Mouse (Mus musculus) embryonic facial prominence, embryonic 14.5 days (tissue): ENCODE results near the gene Tmem121. TPM values are rescaled to one million over a fixed set of nuclear protein-coding genes. Genes with fewer than 3 reads are reported as not detected.
A peak's percentile ranks its signal among the peaks of the same experiment; 100 is the strongest.

ENCODE experiments used
- ATAC-seq: fragments of 200-750 bp; cut with Nextera tagmentation; 2 replicates; pipeline ENCODE4 v1.8.0; 2017; ENCODE audit warnings: low read depth, moderate number of reproducible peaks, moderate TSS enrichment
- DNase-seq: peaks from one replicate; pipeline ENCODE4 v3.0.0-alpha.2; 2015; ENCODE audit warnings: low spot score
- H3K27ac ChIP-seq: fragments of 300-500 bp; sonication (generic); replicated peaks from 2 replicates; pipeline ENCODE4 v1.5.1; 2014; ENCODE audit warnings: low read depth, mild to moderate bottlenecking, low read length, moderate library complexity
- H3K27me3 ChIP-seq: fragments of 300-500 bp; sonication (generic); replicated peaks from 2 replicates; pipeline ENCODE4 v1.6.1; 2014; ENCODE audit warnings: low read length; ENCODE audit not compliant: control insufficient read depth, insufficient read depth
- H3K36me3 ChIP-seq: fragments of 300-500 bp; sonication (generic); 2 replicates; pipeline ENCODE4 v1.6.1; 2014; ENCODE audit warnings: low read length, mixed read lengths; ENCODE audit not compliant: control insufficient read depth, insufficient read depth
- H3K4me1 ChIP-seq: fragments of 300-500 bp; sonication (generic); 2 replicates; pipeline ENCODE4 v1.6.1; 2014; ENCODE audit warnings: antibody characterized with exemption, low read length; ENCODE audit not compliant: control insufficient read depth, insufficient read depth
- H3K4me2 ChIP-seq: fragments of 300-500 bp; sonication (generic); 2 replicates; pipeline ENCODE4 v1.6.1; 2014; ENCODE audit warnings: low read depth, mild to moderate bottlenecking, low read length, moderate library complexity, mixed read lengths
- H3K4me3 ChIP-seq: fragments of 300-500 bp; sonication (generic); 2 replicates; pipeline ENCODE4 v1.5.1; 2014; ENCODE audit warnings: low read depth, mild to moderate bottlenecking, low read length
- H3K9ac ChIP-seq: fragments of 300-500 bp; sonication (generic); 2 replicates; pipeline ENCODE4 v1.6.1; 2014; ENCODE audit warnings: low read depth, mild to moderate bottlenecking, low read length, moderate library complexity, mixed read lengths
- H3K9me3 ChIP-seq: fragments of 300-500 bp; sonication (generic); 2 replicates; pipeline ENCODE4 v1.6.1; 2016; ENCODE audit warnings: low read length; ENCODE audit not compliant: control insufficient read depth
- WGBS: fragments of 180-500 bp; shearing (Covaris S2); extraction: QIAGEN DNeasy Blood & Tissue Kit; methylation state at CpG from one replicate; pipeline ENCODE4 v1.1.7; 2014; 5-methylcytosine and 5-hydroxymethylcytosine counted together
- polyA plus RNA-seq: library from polyadenylated mRNA; unstranded; fragments of >200 nt; fragmentation: Nextera tagmentation; extraction: Ambion mirVana; gene quantifications from 2 replicates; pipeline ENCODE4 v1.2.1, GENCODE M21; 2014

The Tmem121 gene
- polyA plus RNA-seq, 1 experiment from 2014 or later: 8.7 TPM

DNA sequence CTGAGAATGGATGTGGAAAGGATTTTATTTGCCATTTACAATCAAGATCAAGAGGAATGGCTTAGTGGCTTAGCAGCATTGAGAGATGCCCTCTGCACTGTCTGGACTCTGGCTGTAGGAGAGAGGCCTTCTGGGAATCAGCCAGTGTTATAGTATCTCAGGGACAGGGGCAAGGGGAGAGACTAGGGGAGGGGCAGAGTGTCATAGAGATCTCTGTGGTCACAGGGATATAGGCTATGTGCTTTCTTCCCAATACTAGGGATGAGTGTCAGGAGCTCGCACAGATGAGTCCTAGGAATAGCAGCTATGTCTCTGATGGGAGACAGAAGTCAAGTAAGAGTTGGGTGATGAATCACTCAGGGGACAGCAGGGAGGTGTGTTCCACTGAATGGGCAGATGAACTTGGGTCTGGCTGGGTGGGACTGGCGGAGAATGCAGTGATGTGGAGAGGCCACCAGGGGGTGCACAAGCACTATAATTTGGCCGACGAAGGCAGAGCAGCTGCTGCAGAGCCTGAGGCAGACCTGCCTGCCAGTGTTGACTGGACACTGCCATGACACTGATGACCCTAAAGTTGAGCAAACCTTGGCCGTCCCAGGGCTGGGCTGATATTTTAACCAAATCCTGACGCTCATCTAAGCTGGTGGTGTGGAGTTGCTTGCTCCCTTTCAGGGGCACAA lies 30.1 kb downstream of the Tmem121 start:
- no peak for ATAC-seq
- Histone ChIP-seq H3K27me3 (no peaks in the 10 kb centered on the region), H3K4me1 (no peaks in the 10 kb centered on the region), H3K4me3 (no peak overlapping the region), H3K27ac (no peak overlapping the region), H3K9me3 (no peaks in the 10 kb centered on the region), H3K4me2 (no peak overlapping the region), H3K36me3 (no peaks in the 10 kb centered on the region), H3K9ac (no peak overlapping the region)
- peak; percentile 45 for DNase-seq
- WGBS: 14% methylated on average over 6 of the region's 6 CpGs

DNA sequence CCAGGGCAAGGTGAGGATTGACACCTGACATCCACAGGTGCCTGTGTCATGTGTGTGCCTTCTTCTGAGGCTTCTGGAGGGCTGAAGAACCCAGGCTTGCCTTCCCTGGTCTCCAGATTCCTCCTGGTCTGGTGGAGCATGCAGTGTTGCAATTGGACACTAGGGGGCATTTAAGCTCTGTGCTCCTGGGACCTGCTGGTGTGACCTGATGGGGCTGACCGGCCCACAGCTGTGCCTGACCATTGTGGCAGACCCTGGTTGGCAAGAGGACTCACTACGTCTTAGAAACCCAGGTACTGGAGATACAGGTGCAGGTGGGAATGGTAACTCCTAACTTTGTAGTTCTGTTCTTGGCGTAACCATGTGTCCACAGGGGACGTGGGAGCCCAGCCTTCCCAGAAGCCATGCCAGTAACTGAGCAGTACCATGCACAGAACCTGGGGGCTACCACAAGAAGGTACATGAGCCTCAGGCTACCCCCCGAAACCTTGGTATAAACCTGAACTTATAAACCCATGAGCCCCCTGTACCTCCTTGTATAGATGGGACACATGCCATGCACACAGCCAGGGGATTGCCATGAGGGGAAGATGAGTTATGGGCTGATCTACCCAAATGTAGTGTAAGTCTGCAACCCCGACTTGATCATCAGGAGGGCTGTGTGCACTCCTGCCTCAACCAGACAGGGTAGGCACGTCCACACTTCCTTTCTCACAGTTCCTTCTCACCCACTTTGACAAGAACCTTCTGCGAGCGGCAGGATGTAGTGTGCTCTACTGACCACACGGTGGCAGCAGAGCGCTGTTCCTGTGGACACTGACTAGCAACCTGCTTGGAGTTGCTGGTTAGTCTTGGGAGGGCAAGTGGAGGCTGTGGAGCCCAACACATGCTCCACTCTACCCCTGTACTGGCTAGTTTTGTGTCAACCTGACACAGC lies 31.8 kb downstream of the Tmem121 start:
- Histone ChIP-seq H3K36me3 (no peaks in the 10 kb centered on the region), H3K9ac (no peak overlapping the region), H3K27ac (no peak overlapping the region), H3K27me3 (no peaks in the 10 kb centered on the region), H3K9me3 (no peaks in the 10 kb centered on the region), H3K4me2 (no peak overlapping the region), H3K4me3 (no peak overlapping the region), H3K4me1 (no peaks in the 10 kb centered on the region)
- peak; percentile 63 for DNase-seq
- WGBS: 27% methylated on average over 11 of the region's 11 CpGs
- ATAC-seq: 0 out of 2 replicates have a peak, but pooled peaks have one; percentile 34

DNA sequence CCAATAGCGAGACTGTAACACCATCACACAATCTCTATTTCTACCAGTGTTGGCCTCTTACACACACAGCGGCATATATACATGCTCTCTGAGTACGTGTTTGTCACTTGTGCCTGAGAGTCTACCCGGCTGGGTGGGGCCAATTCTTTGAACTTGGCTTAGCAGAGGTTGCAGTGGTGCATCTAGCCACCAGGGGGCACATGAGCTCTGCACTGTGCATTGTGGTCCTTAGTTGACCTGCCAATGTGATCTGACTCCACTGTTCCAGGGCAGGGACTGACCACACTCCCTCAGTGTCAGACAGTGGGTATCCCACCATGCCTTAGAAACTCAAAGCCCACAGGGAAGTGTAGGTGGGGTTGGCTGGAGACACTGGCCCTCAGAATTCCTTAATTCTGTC lies 34.1 kb downstream of the Tmem121 start:
- ATAC-seq (no peak), DNase-seq (peak; percentile 21)
- no peak overlapping the region for H3K4me3 ChIP-seq
- H3K4me1 ChIP-seq: no peaks in the 10 kb centered on the region
- WGBS: 51% methylated on average over 4 of the region's 4 CpGs
- H3K9me3 ChIP-seq: no peaks in the 10 kb centered on the region
- H3K9ac ChIP-seq: no peak overlapping the region
- H3K27me3 ChIP-seq: no peaks in the 10 kb centered on the region
- no peak overlapping the region for H3K27ac ChIP-seq
- H3K4me2 ChIP-seq: no peak overlapping the region
- no peaks in the 10 kb centered on the region for H3K36me3 ChIP-seq

DNA sequence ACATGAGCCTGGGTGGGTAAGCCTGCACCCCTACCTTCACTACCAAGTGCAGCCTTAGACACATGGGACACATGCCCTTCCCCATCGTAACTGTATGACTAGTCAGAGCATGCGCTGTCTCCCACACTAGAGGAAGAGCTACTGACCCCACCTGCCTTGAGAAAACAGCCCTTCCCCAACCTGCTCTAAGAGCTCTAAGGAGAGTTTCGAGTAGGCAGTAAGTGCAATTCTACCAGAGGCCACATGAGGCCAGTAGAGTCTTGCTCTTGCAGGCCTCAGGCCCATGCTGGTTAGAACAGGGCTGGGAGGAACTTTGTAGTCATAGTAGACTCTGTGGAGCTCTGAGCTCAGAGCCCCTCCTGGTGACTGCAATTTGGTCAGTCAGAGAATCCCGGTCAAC lies 34.7 kb downstream of the Tmem121 start:
- Histone ChIP-seq H3K27ac (no peak overlapping the region), H3K9me3 (no peaks in the 10 kb centered on the region), H3K4me3 (no peak overlapping the region), H3K36me3 (no peaks in the 10 kb centered on the region), H3K4me2 (no peak overlapping the region), H3K9ac (no peak overlapping the region), H3K4me1 (no peaks in the 10 kb centered on the region), H3K27me3 (no peaks in the 10 kb centered on the region)
- WGBS: 41% methylated on average over 4 of the region's 4 CpGs
- DNase-seq: peak; percentile 73
- ATAC-seq: peak; percentile 32; the same call in 1 of the 2 replicates

DNA sequence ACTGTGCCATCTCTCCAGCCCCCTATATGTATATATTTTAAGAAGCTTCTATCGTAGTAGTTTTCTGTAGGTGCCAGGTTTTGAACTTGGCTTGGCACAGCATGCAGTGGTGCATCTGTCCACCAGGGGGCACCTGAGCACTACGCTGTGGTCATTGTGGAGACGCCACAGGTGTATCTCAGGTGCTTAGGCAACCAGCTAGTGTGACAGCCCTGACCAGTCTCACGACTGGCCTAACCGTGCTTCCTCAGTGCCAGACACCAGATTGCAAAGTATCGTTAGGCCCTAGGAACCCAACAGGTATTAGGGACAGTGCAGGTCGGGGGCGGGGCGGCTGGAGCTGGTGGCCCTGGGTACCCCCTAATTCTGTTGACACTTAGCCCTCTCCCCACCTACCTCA lies 35.6 kb downstream of the Tmem121 start:
- ATAC-seq (no peak), DNase-seq (no peak)
- 78% methylated on average over 9 of the region's 9 CpGs for WGBS
- Histone ChIP-seq H3K4me1 (no peaks in the 10 kb centered on the region), H3K27ac (no peak overlapping the region), H3K27me3 (no peaks in the 10 kb centered on the region), H3K9ac (no peak overlapping the region), H3K4me3 (no peak overlapping the region), H3K9me3 (no peaks in the 10 kb centered on the region), H3K4me2 (no peak overlapping the region), H3K36me3 (no peaks in the 10 kb centered on the region)

DNA sequence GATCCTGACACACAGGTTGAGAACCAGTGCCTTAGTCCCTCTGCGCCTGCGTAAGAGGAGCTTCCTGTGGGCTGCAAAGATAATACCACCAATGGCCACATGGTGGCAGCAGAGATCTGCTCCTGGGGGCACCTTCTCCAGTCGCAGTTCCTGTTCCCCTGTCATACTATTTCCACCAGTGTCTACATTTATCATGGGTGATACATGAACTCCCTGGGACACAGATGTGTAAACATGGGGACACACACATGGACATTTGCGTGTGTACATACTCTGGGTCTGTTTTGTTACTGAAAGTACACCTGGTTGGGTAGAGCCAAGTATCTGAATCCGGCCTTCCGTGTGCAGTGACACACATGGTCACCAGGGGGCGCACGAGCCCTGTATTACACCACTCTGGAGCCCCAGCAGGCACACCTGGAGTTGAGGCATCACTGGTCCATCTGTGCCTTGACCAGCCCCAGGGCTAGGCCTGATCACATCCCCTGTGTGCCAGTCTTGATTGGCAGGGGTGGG lies 36.4 kb downstream of the Tmem121 start:
- Histone ChIP-seq H3K4me2 (no peak overlapping the region), H3K27me3 (no peaks in the 10 kb centered on the region), H3K9ac (no peak overlapping the region), H3K27ac (no peak overlapping the region), H3K9me3 (no peaks in the 10 kb centered on the region), H3K4me3 (no peak overlapping the region), H3K4me1 (no peaks in the 10 kb centered on the region), H3K36me3 (no peaks in the 10 kb centered on the region)
- 15% methylated on average over 8 of the region's 8 CpGs for WGBS
- DNase-seq (peak; percentile 77), ATAC-seq (0 out of 2 replicates have a peak, but pooled peaks have one; percentile 50)

DNA sequence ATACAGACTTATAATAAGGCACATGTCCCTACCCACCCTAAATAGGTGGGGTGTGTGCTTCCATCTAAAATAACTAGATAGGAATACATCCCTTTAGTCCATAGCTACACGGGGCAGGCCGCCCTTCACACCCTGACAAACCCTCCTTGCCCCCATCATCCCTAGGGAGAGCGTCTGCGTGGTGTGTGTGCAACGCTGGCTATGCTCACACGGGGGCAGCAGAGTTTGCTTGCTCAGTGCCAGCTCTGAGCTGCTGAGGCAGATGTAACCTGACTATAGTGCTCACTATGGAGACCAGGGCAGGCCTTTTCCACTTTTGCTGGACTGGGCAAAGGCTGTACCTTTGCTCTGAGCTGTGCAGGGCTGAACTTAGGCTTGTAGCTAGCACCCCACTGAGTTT lies 37.0 kb downstream of the Tmem121 start:
- no peak overlapping the region for H3K4me3 ChIP-seq
- H3K4me1 ChIP-seq: no peaks in the 10 kb centered on the region
- ATAC-seq (peak; percentile 48), DNase-seq (peak; percentile 41)
- H3K4me2 ChIP-seq: no peak overlapping the region
- no peaks in the 10 kb centered on the region for H3K36me3 ChIP-seq
- H3K9ac ChIP-seq: no peak overlapping the region
- no peaks in the 10 kb centered on the region for H3K9me3 ChIP-seq
- H3K27me3 ChIP-seq: no peaks in the 10 kb centered on the region
- H3K27ac ChIP-seq: no peak overlapping the region
- WGBS: 32% methylated on average over 6 of the region's 6 CpGs

DNA sequence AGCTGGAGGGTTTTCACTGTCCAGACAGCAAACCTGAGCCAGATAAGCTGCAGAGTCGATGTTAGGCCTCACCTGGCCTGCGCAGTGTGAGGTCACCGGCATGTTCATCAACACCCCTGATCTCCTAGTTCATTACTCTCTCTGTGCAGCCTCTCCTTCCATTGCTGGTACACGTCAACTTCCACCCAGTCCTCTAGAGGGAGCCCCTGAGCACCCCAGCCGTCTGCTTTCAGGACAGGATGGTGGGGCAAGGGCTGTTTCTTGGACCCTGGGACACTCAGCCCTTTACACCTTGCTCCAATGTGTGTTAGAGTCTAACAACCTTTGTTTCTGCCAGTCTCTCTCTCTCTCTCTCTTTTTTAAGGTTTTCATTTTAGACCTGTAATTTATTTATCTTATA lies 38.5 kb downstream of the Tmem121 start:
- H3K9ac ChIP-seq: no peak overlapping the region
- ATAC-seq (no peak), DNase-seq (no peak)
- no peaks in the 10 kb centered on the region for H3K9me3 ChIP-seq
- 82% methylated on average over 5 of the region's 5 CpGs for WGBS
- H3K27ac ChIP-seq: no peak overlapping the region
- no peaks in the 10 kb centered on the region for H3K4me1 ChIP-seq
- H3K36me3 ChIP-seq: no peaks in the 10 kb centered on the region
- no peak overlapping the region for H3K4me3 ChIP-seq
- H3K27me3 ChIP-seq: no peaks in the 10 kb centered on the region
- no peak overlapping the region for H3K4me2 ChIP-seq
